Mouse (Mus musculus): ENCODE data around the gene Cfap58. TPM values are rescaled to one million over a fixed set of nuclear protein-coding genes. Genes with fewer than 3 reads are reported as not detected.

Gene Cfap58
- polyA plus RNA-seq, 1 experiment from 2014 or later = 0.88 TPM

GRCm38 (mm10) chr19:48009586-48010331 lies 72.3 kb downstream of the Cfap58 start:
- Histone ChIP-seq H3K27ac (ENCODE audit: low read depth, low read length) (no peak overlapping the region), H3K9ac (ENCODE audit: low read depth, low read length) (no peak overlapping the region), H3K4me2 (ENCODE audit: low read length) (no peak overlapping the region), H3K4me1 (ENCODE audit: control insufficient read depth, insufficient read depth, low read depth, low read length) (no peaks in the 10 kb centered on the region), H3K27me3 (replicated peaks; ENCODE audit: control insufficient read depth, insufficient read depth, low read length) (no peaks in the 10 kb centered on the region), H3K9me3 (ENCODE audit: control insufficient read depth, low read length) (no peaks in the 10 kb centered on the region), H3K4me3 (ENCODE audit: low read length) (no peak overlapping the region), H3K36me3 (ENCODE audit: control insufficient read depth, insufficient read depth, low read length) (no peaks in the 10 kb centered on the region)
- ATAC-seq = no peak
- WGBS = 71% methylated on average over 15 of the region's 15 CpGs

DNA sequence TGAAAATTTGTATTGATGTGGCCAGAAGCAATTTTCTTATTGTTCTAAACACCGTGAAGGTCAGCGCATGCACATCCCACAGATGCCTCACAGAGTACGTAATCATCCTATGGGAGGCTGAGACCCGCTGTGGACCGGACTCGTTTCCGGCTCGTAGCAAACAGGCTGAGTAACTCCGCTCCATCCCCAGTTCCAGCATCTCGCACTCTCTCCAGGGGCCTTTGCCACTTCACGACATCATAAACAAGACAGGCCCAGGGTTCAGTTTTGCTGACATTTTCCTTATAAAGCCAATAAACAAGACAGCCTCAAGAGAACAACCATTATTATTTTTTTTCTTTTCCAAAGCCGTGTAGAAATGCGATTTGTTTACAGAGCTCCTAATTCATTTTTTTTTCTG lies 82.6 kb downstream of the Cfap58 start:
- Histone ChIP-seq H3K4me2 (ENCODE audit: low read length) (no peak overlapping the region), H3K4me3 (ENCODE audit: low read length) (no peak overlapping the region), H3K27ac (ENCODE audit: low read depth, low read length) (no peak overlapping the region), H3K27me3 (replicated peaks; ENCODE audit: control insufficient read depth, insufficient read depth, low read length) (no peaks in the 10 kb centered on the region), H3K9ac (ENCODE audit: low read depth, low read length) (no peak overlapping the region), H3K4me1 (ENCODE audit: control insufficient read depth, insufficient read depth, low read depth, low read length) (no peaks in the 10 kb centered on the region; the same call in 1 of the 2 replicates), H3K36me3 (ENCODE audit: control insufficient read depth, insufficient read depth, low read length) (no peaks in the 10 kb centered on the region), H3K9me3 (ENCODE audit: control insufficient read depth, low read length) (no peaks in the 10 kb centered on the region)
- no peak for ATAC-seq
- 55% methylated on average over 13 of the region's 13 CpGs for WGBS

- no peaks in the 10 kb centered on the region for H3K9me3 ChIP-seq (ENCODE audit: control insufficient read depth, low read length)
- no peak overlapping the region for H3K27ac ChIP-seq (ENCODE audit: low read depth, low read length)
- H3K27me3 ChIP-seq (replicated peaks; ENCODE audit: control insufficient read depth, insufficient read depth, low read length) = no peaks in the 10 kb centered on the region
- no peaks in the 10 kb centered on the region; the same call in 1 of the 2 replicates for H3K4me1 ChIP-seq (ENCODE audit: control insufficient read depth, insufficient read depth, low read depth, low read length)
- no peak overlapping the region for H3K4me3 ChIP-seq (ENCODE audit: low read length)
- no peak overlapping the region for H3K9ac ChIP-seq (ENCODE audit: low read depth, low read length)
- ATAC-seq = no peak
- H3K36me3 ChIP-seq (ENCODE audit: control insufficient read depth, insufficient read depth, low read length) = no peaks in the 10 kb centered on the region
- WGBS = 50% methylated on average over 15 of the region's 15 CpGs
- no peak overlapping the region for H3K4me2 ChIP-seq (ENCODE audit: low read length)
Observed at GRCm38 (mm10) chr19:48021435-48021834, 84.0 kb downstream of the Cfap58 start.

DNA sequence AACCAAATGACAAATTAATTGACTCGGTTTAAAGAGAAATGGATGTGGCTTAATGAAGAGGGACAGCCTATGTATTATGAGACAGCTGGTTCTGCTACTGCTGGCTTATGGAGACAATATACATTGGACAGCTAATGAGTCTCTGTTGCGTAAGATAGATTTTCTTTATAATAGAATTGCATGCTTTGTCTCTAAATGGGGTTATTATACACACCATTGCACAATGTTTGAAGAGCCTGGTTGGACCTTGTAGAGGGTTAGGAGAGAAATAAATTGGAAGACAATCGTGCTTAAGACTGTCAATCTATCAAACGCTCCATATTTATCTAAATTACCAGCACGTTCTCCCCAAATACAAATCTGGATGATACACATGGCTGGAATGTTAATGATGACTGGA lies 85.3 kb downstream of the Cfap58 start:
- H3K27me3 ChIP-seq (replicated peaks; ENCODE audit: control insufficient read depth, insufficient read depth, low read length) = no peaks in the 10 kb centered on the region
- ATAC-seq = no peak
- H3K4me2 ChIP-seq (ENCODE audit: low read length) = no peak overlapping the region
- H3K9me3 ChIP-seq (ENCODE audit: control insufficient read depth, low read length) = no peaks in the 10 kb centered on the region
- no peaks in the 10 kb centered on the region for H3K36me3 ChIP-seq (ENCODE audit: control insufficient read depth, insufficient read depth, low read length)
- no peak overlapping the region for H3K4me3 ChIP-seq (ENCODE audit: low read length)
- H3K27ac ChIP-seq (ENCODE audit: low read depth, low read length) = no peak overlapping the region
- 56% methylated on average over 5 of the region's 5 CpGs for WGBS
- H3K4me1 ChIP-seq (ENCODE audit: control insufficient read depth, insufficient read depth, low read depth, low read length) = no peaks in the 10 kb centered on the region; the same call in 1 of the 2 replicates
- no peak overlapping the region for H3K9ac ChIP-seq (ENCODE audit: low read depth, low read length)

GRCm38 (mm10) chr19:48023726-48024125 lies 86.3 kb downstream of the Cfap58 start:
- ATAC-seq = no peak
- WGBS = 87% methylated on average over 10 of the region's 10 CpGs
- no peak overlapping the region for H3K9ac ChIP-seq (ENCODE audit: low read depth, low read length)

GRCm38 (mm10) chr19:48025366-48025765 lies 87.9 kb downstream of the Cfap58 start:
- ATAC-seq = no peak
- Histone ChIP-seq H3K36me3 (ENCODE audit: control insufficient read depth, insufficient read depth, low read length) (no peaks in the 10 kb centered on the region), H3K27me3 (replicated peaks; ENCODE audit: control insufficient read depth, insufficient read depth, low read length) (no peaks in the 10 kb centered on the region), H3K9me3 (ENCODE audit: control insufficient read depth, low read length) (no peaks in the 10 kb centered on the region), H3K4me2 (ENCODE audit: low read length) (no peak overlapping the region), H3K27ac (ENCODE audit: low read depth, low read length) (no peak overlapping the region), H3K4me3 (ENCODE audit: low read length) (no peak overlapping the region), H3K4me1 (ENCODE audit: control insufficient read depth, insufficient read depth, low read depth, low read length) (no peaks in the 10 kb centered on the region; the same call in 1 of the 2 replicates), H3K9ac (ENCODE audit: low read depth, low read length) (no peak overlapping the region)
- WGBS = 81% methylated on average over 8 of the region's 8 CpGs

More at GRCm38 (mm10) chr19:48023726-48024125, 86.3 kb downstream of the Cfap58 start:
- Histone ChIP-seq H3K9me3 (ENCODE audit: control insufficient read depth, low read length) (no peaks in the 10 kb centered on the region), H3K27ac (ENCODE audit: low read depth, low read length) (no peak overlapping the region), H3K4me3 (ENCODE audit: low read length) (no peak overlapping the region), H3K4me1 (ENCODE audit: control insufficient read depth, insufficient read depth, low read depth, low read length) (no peaks in the 10 kb centered on the region; the same call in 1 of the 2 replicates), H3K27me3 (replicated peaks; ENCODE audit: control insufficient read depth, insufficient read depth, low read length) (no peaks in the 10 kb centered on the region), H3K4me2 (ENCODE audit: low read length) (no peak overlapping the region), H3K36me3 (ENCODE audit: control insufficient read depth, insufficient read depth, low read length) (no peaks in the 10 kb centered on the region)

- no peaks in the 10 kb centered on the region for H3K36me3 ChIP-seq (ENCODE audit: control insufficient read depth, insufficient read depth, low read length)
- H3K4me2 ChIP-seq (ENCODE audit: low read length) = no peak overlapping the region
- no peaks in the 10 kb centered on the region for H3K27me3 ChIP-seq (replicated peaks; ENCODE audit: control insufficient read depth, insufficient read depth, low read length)
- no peak overlapping the region for H3K27ac ChIP-seq (ENCODE audit: low read depth, low read length)
- no peaks in the 10 kb centered on the region for H3K4me1 ChIP-seq (ENCODE audit: control insufficient read depth, insufficient read depth, low read depth, low read length)
- no peaks in the 10 kb centered on the region for H3K9me3 ChIP-seq (ENCODE audit: control insufficient read depth, low read length)
- no peak overlapping the region for H3K9ac ChIP-seq (ENCODE audit: low read depth, low read length)
- no peak overlapping the region for H3K4me3 ChIP-seq (ENCODE audit: low read length)
- no peak for ATAC-seq
- WGBS = 62% methylated on average over 2 of the region's 2 CpGs
Observed at GRCm38 (mm10) chr19:48026882-48027281, 89.4 kb downstream of the Cfap58 start.

- WGBS = 85% methylated on average over 8 of the region's 8 CpGs
- no peaks in the 10 kb centered on the region for H3K9me3 ChIP-seq (ENCODE audit: control insufficient read depth, low read length)
- no peak overlapping the region for H3K9ac ChIP-seq (ENCODE audit: low read depth, low read length)
- no peak overlapping the region for H3K4me3 ChIP-seq (ENCODE audit: low read length)
- no peaks in the 10 kb centered on the region for H3K36me3 ChIP-seq (ENCODE audit: control insufficient read depth, insufficient read depth, low read length)
- H3K4me2 ChIP-seq (ENCODE audit: low read length) = no peak overlapping the region
- no peak overlapping the region for H3K27ac ChIP-seq (ENCODE audit: low read depth, low read length)
- no peak for ATAC-seq
- no peaks in the 10 kb centered on the region for H3K27me3 ChIP-seq (replicated peaks; ENCODE audit: control insufficient read depth, insufficient read depth, low read length)
- H3K4me1 ChIP-seq (ENCODE audit: control insufficient read depth, insufficient read depth, low read depth, low read length) = no peaks in the 10 kb centered on the region
Observed at GRCm38 (mm10) chr19:48039554-48039953, 102.1 kb downstream of the Cfap58 start.

DNA sequence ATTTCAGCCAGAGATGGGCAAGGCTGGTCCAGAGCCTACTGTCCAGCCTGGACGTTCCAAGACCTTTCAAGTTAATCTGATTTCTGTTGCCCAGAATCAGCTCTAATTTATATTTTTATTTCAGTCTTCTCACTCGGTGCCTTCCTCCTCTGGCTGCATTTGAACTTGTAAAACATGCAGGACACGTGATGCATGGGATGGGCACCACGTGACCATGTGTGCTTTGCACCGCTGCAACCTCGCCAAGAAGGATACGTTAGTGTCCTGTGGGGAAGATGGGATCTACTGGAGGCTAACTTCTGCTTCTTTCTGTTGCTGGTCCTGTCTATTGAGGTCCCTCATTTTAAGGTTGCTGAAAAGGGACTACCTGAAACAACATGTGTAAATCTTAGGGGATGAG lies 109.8 kb downstream of the Cfap58 start:
- Histone ChIP-seq H3K9me3 (ENCODE audit: control insufficient read depth, low read length) (no peaks in the 10 kb centered on the region), H3K4me1 (ENCODE audit: control insufficient read depth, insufficient read depth, low read depth, low read length) (no peaks in the 10 kb centered on the region), H3K4me3 (ENCODE audit: low read length) (no peak overlapping the region), H3K36me3 (ENCODE audit: control insufficient read depth, insufficient read depth, low read length) (no peaks in the 10 kb centered on the region), H3K27ac (ENCODE audit: low read depth, low read length) (no peak overlapping the region), H3K4me2 (ENCODE audit: low read length) (no peak overlapping the region), H3K9ac (ENCODE audit: low read depth, low read length) (no peak overlapping the region), H3K27me3 (replicated peaks; ENCODE audit: control insufficient read depth, insufficient read depth, low read length) (no peaks in the 10 kb centered on the region)
- 91% methylated on average over 7 of the region's 7 CpGs for WGBS
- ATAC-seq = no peak

Measured in hindbrain, embryonic 16.5 days (tissue).